Mouse (Mus musculus): ENCODE results near the gene Gzmd. TPM values are rescaled to one million over a fixed set of nuclear protein-coding genes. Genes with fewer than 3 reads are reported as not detected.
"Not testable (repeated sequence)": the region's sequence is repeated elsewhere in the genome, so short reads cannot be mapped to it uniquely, and the experiment has no call there.

The Gzmd gene
- total RNA-seq (2014; rRNA removed; ENCODE audit: low replicate concordance) (not detected in 2 replicates), polyA plus RNA-seq (2015; fragmentation: Nextera tagmentation; extraction: Ambion mirVana) (not detected in 2 replicates)

DNA sequence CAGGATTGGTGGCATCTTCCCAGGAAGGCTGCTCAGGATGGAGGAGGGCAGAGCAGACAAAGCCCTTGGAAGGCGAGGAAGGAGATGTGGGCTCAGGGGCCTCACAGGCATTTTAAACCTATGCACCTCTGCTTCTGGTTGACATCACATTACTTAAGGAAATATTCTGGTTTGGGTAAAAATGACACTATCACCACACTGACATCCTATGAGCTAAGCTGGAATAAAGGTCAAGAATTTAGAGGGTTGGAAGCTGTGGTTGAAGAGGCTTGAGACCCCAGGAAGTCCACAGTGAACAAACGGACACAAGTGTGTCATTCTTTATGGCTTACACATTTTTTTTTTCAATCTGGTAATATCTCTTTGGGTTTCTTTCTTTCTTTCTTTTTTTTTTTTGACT, at the start of gene Gzmd:
TSS of gene Gzmd (minus strand) at position 101 of the 400 bp plus-strand sequence.
- not testable (repeated sequence) for DNase-seq (ENCODE audit: low spot score); H3K4me1 ChIP-seq (ENCODE audit: control insufficient read depth, insufficient read depth); H3K4me3 ChIP-seq (ENCODE audit: low read depth, low read length); ATAC-seq (ENCODE audit: insufficient read depth, low read depth); H3K4me2 ChIP-seq (ENCODE audit: low read depth, low read length); H3K9ac ChIP-seq (replicated peaks; ENCODE audit: low read depth, low read length); H3K36me3 ChIP-seq (replicated peaks; ENCODE audit: control insufficient read depth, insufficient read depth, low read length); H3K27me3 ChIP-seq (ENCODE audit: control insufficient read depth, insufficient read depth, low read length); H3K9me3 ChIP-seq (replicated peaks; ENCODE audit: control insufficient read depth, low read length); H3K27ac ChIP-seq (ENCODE audit: low read depth)
- 62% methylated on average over 2 of the region's 2 CpGs for WGBS

DNA sequence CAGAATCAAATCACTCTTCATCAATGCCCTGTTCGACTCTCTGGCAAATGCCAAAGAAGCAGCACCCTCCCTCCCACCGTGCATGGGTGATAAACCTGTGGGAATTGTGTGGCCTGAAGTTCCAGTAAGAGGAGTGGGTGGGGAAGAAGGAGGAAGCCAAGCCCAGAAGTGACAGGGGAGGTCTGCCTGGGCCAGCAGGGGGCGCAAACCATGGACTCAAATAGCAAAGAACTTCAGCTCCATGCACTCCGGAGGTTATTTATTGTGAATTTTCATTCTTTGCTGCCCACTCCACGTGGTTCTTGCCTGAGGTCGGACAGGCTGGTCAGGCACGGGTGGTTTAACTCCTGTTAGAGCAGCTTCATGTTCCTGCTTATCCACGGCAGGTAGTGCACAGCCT, 45.2 kb upstream of the Gzmd start:
- H3K27me3 ChIP-seq (ENCODE audit: control insufficient read depth, insufficient read depth, low read length); ATAC-seq (ENCODE audit: insufficient read depth, low read depth); H3K9ac ChIP-seq (replicated peaks; ENCODE audit: low read depth, low read length); H3K9me3 ChIP-seq (replicated peaks; ENCODE audit: control insufficient read depth, low read length); H3K27ac ChIP-seq (ENCODE audit: low read depth); H3K4me2 ChIP-seq (ENCODE audit: low read depth, low read length); H3K4me1 ChIP-seq (ENCODE audit: control insufficient read depth, insufficient read depth); H3K36me3 ChIP-seq (replicated peaks; ENCODE audit: control insufficient read depth, insufficient read depth, low read length); H3K4me3 ChIP-seq (ENCODE audit: low read depth, low read length): not testable (repeated sequence)
- peak; percentile 9 for DNase-seq (ENCODE audit: low spot score)
- WGBS, result 21% methylated on average over 8 of the region's 8 CpGs
- peak; percentile 52 for TF ChIP-seq CTCF (IDR thresholded peaks at IDR 0.05; ENCODE audit: low read depth)

DNA sequence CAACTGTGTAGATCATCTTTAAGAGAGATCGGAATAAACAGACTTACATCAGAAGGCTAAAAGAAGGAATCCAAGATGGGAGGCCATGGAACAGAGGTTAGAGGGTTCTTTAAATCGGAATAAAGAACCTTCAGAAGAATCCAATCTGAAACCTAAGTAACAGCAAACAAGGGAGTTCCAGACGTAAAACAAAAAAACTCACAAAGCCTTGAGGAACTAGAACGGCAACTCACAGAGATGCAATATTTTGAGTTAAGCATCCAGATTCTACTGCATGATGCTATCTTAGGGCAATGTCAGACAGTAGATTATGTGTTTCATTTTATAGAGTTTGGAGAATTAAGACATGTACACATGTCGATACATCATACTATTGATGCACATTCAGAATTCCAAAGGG, 42.1 kb upstream of the Gzmd start, which contains the start of gene Gzmn:
TSS of gene Gzmn (minus strand) at position 101 of the 400 bp plus-strand sequence.
- no peaks in the 10 kb centered on the region for H3K4me1 ChIP-seq (ENCODE audit: control insufficient read depth, insufficient read depth)
- WGBS, result 79% methylated on average over 5 of the region's 5 CpGs
- H3K27me3 ChIP-seq (ENCODE audit: control insufficient read depth, insufficient read depth, low read length), result no peaks in the 10 kb centered on the region
- no peak within 1 kb of the TSS for H3K9ac ChIP-seq (replicated peaks; ENCODE audit: low read depth, low read length)
- H3K9me3 ChIP-seq (replicated peaks; ENCODE audit: control insufficient read depth, low read length), result no peaks in the 10 kb centered on the region
- no peak within 1 kb of the TSS for H3K27ac ChIP-seq (ENCODE audit: low read depth)
- no peaks in the 10 kb centered on the region for H3K36me3 ChIP-seq (replicated peaks; ENCODE audit: control insufficient read depth, insufficient read depth, low read length)
- no peak within 1 kb of the TSS for H3K4me3 ChIP-seq (ENCODE audit: low read depth, low read length)
- no peak for DNase-seq (ENCODE audit: low spot score)
- ATAC-seq (ENCODE audit: insufficient read depth, low read depth), result no peak
- H3K4me2 ChIP-seq (ENCODE audit: low read depth, low read length), result no peak within 1 kb of the TSS
- no peak for TF ChIP-seq EP300 (IDR thresholded peaks at IDR 0.05; ENCODE audit: low read depth)
- no peak for TF ChIP-seq CTCF (IDR thresholded peaks at IDR 0.05; ENCODE audit: low read depth)

DNA sequence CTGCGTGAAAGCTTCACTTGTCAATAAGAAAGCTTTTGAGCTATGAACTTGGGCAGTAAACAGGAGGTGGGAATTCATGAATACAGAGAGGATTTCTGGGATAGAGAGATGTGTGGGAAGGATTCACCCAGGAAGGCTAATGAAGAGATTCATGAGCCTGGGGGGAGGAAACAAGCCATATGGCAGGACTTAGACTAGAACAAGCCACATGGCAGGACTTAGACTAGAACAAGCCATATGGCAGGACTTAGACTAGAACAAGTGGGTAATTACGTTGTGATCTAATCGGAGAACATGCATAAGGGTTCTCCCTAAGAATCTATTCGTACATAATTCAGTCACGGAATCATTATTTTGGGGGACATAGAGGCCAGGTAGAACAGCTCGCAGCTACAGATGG, 41.0 kb upstream of the Gzmd start:
- Histone ChIP-seq H3K9ac (replicated peaks; ENCODE audit: low read depth, low read length) (no peak overlapping the region), H3K27ac (ENCODE audit: low read depth) (no peak overlapping the region), H3K27me3 (ENCODE audit: control insufficient read depth, insufficient read depth, low read length) (no peaks in the 10 kb centered on the region), H3K4me1 (ENCODE audit: control insufficient read depth, insufficient read depth) (no peaks in the 10 kb centered on the region), H3K36me3 (replicated peaks; ENCODE audit: control insufficient read depth, insufficient read depth, low read length) (no peaks in the 10 kb centered on the region), H3K9me3 (replicated peaks; ENCODE audit: control insufficient read depth, low read length) (no peaks in the 10 kb centered on the region), H3K4me3 (ENCODE audit: low read depth, low read length) (no peak overlapping the region), H3K4me2 (ENCODE audit: low read depth, low read length) (no peak overlapping the region)
- ATAC-seq (ENCODE audit: insufficient read depth, low read depth), result no peak
- 87% methylated on average over 6 of the region's 6 CpGs for WGBS
- no peak for TF ChIP-seq EP300 (IDR thresholded peaks at IDR 0.05; ENCODE audit: low read depth)
- TF ChIP-seq CTCF (IDR thresholded peaks at IDR 0.05; ENCODE audit: low read depth), result no peak
- no peak for DNase-seq (ENCODE audit: low spot score)

DNA sequence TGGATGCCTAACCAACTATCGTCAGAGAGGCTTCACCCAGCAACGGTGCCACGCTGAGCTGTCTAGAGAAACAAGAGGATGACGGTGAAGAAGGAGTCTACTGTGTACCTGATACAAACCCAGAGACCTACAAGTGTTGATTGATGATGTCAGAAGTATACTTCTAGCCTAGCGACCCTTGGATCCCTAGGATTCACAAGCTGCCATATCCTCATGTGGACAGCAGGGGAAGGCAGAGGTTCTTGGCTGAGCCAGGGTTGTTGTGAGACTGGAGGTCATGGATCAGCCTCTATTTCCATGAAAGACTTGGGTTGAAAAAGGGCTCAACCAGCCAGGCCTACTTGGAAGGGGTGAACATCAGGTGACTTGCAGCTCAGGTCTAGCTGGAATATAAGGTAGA, 40.3 kb upstream of the Gzmd start:
- H3K27me3 ChIP-seq (ENCODE audit: control insufficient read depth, insufficient read depth, low read length), result no peaks in the 10 kb centered on the region
- TF ChIP-seq EP300 (IDR thresholded peaks at IDR 0.05; ENCODE audit: low read depth), result no peak
- no peak for ATAC-seq (ENCODE audit: insufficient read depth, low read depth)

DNA sequence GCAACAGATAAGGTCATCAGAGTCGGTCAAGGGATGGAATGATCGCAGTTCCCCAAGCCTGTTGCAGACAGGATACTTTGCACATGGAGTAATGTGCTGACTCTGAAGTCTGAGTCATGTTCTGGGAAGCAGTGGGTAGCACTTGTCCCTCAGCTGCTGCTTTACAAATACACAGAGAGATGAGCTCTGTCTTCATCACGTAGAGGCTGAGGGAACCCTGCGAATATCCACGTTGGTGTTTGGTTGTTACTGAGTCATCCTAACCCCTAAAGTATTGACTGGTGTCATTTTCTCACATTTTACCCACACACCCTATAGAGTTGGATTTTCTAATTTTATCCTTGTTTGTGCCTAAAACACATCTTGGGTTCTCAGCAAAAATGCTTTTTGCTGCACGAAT, 35.6 kb upstream of the Gzmd start:
- Histone ChIP-seq H3K4me2 (ENCODE audit: low read depth, low read length) (no peak overlapping the region), H3K27me3 (ENCODE audit: control insufficient read depth, insufficient read depth, low read length) (no peaks in the 10 kb centered on the region), H3K27ac (ENCODE audit: low read depth) (no peak overlapping the region), H3K9me3 (replicated peaks; ENCODE audit: control insufficient read depth, low read length) (no peaks in the 10 kb centered on the region), H3K9ac (replicated peaks; ENCODE audit: low read depth, low read length) (no peak overlapping the region), H3K36me3 (replicated peaks; ENCODE audit: control insufficient read depth, insufficient read depth, low read length) (no peaks in the 10 kb centered on the region), H3K4me1 (ENCODE audit: control insufficient read depth, insufficient read depth) (no peaks in the 10 kb centered on the region), H3K4me3 (ENCODE audit: low read depth, low read length) (no peak overlapping the region)
- WGBS, result 52% methylated on average over 6 of the region's 6 CpGs
- DNase-seq (ENCODE audit: low spot score) (no peak), ATAC-seq (ENCODE audit: insufficient read depth, low read depth) (no peak)
- TF ChIP-seq CTCF (IDR thresholded peaks at IDR 0.05; ENCODE audit: low read depth) (no peak), EP300 (IDR thresholded peaks at IDR 0.05; ENCODE audit: low read depth) (no peak)

More for the DNA sequence above, 40.3 kb upstream of the Gzmd start:
- WGBS, result 83% methylated on average over 5 of the region's 5 CpGs
- Histone ChIP-seq H3K36me3 (replicated peaks; ENCODE audit: control insufficient read depth, insufficient read depth, low read length) (no peaks in the 10 kb centered on the region), H3K4me2 (ENCODE audit: low read depth, low read length) (no peak overlapping the region), H3K9me3 (replicated peaks; ENCODE audit: control insufficient read depth, low read length) (no peaks in the 10 kb centered on the region), H3K9ac (replicated peaks; ENCODE audit: low read depth, low read length) (no peak overlapping the region), H3K27ac (ENCODE audit: low read depth) (no peak overlapping the region), H3K4me1 (ENCODE audit: control insufficient read depth, insufficient read depth) (no peaks in the 10 kb centered on the region), H3K4me3 (ENCODE audit: low read depth, low read length) (no peak overlapping the region)
- no peak for DNase-seq (ENCODE audit: low spot score)

All from heart, postnatal 0 days (tissue).